Mouse (Mus musculus) right cerebral cortex, postnatal 10 days (tissue): ENCODE measurements around the gene Kcnk5.

Source experiments
- DNase-seq, 2 experiments: peaks; one replicate each; pipeline ENCODE4 v3.0.0; 2021; ENCODE audit warnings: low spot score in 2 of 2

Kcnk5 gene

GRCm38 (mm10) chr14:20181466-20181921, at the start of gene Kcnk5:
Gene Kcnk5, minus strand, starts transcription at chr14:20181809.
- DNase-seq: peak; percentile 80 to 82

- no peak for DNase-seq
Observed at GRCm38 (mm10) chr14:20230063-20230491, 48.5 kb upstream of the Kcnk5 start.

GRCm38 (mm10) chr14:20229437-20229836, 47.8 kb upstream of the Kcnk5 start:
- DNase-seq: no peak

- DNase-seq: no peak
Observed at GRCm38 (mm10) chr14:20228336-20228735, 46.7 kb upstream of the Kcnk5 start.

DNA sequence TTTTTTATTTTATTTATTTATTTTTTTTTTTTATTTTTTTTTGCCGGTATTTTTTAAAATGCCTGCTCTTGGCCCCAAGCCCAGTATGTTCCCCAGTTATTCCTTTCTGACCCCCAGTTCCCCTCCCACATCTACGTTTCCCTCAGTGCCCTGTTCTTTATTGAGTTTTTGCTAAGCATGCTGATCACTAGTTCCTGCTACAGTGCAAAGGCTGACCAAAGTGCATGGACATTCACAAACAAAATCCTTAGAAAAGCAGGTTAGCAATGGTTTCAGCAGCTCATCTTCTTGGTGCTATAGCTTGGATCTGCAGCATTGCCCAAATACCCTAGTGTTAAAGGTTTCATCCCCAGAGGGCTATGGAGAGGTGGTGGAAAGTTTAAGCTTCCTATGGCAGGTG, 45.4 kb upstream of the Kcnk5 start:
- no peak for DNase-seq

- no peak for DNase-seq
Observed at GRCm38 (mm10) chr14:20226488-20226887, 44.9 kb upstream of the Kcnk5 start.

DNA sequence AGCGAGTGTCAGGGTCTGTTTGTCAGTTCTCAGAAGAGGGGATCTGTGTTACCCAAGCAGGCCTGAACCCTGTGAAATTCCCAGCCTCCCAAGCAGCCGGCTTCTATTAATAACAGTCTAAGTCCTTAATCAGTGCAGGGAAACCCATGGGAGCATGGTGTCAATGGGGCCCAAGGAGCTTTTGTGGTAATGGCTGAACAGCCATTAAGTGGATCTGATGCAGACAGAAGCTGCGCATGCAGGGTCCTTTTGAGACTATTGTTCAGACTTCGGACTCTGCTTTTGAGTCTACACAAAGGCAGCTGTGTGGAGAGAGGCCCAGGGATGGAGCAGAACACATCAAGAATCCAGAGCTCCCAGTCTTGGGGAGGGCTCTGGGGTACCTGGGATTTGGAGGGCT, 43.9 kb upstream of the Kcnk5 start:
- DNase-seq: no peak

DNA sequence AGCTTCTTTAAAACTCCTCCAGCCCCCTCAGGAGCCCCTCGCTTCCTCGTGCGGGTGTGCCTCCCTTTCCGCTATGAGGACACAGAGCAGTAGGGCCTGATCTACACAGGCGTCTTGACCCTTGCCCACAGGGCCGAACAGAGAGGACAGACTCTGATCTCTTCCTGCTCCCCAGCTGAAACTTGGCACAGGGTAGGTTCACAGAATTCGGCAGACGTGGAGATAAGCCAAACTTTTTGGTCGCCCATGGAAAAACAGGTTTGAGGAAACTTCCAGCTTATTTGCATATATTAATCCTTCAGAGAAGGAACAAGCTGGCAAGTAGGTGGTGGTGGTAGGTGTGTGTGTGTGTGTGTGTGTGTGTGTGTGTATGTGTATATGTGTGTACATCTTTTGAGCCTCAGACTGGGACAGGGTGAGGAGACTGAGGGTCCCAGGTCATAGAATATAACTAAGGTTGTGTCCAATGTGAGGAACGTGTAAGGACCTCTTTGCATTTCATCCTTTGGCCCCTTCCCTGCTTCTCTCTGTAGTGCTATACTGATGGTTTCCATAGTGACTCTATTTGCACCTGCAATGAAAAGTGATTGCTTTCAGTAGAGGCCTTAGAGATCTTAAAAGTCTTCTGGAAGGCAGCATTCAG, 43.1 kb upstream of the Kcnk5 start:
- no peak for DNase-seq

DNA sequence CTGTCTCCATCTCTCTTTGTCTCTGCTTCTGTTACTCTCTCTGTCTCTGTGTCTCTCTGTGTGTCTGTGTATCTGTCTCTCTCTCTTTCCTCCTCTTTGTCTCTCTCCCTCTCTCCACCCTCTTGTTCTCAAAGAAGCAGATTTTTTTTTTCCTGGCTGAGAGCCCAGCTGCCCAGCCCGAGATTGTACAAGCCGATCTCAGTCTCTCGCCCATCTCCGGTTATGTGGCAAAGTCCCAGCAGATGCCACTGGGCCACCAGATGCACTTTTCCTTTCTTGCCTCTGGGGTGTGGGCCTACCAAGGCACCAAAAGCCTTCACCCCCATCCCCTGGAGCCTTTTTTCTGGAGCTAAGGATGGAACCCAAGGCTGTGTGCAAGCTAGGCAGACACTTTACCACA, 42.6 kb upstream of the Kcnk5 start:
- DNase-seq: peak; percentile 43 to 46

GRCm38 (mm10) chr14:20223253-20223652, 41.6 kb upstream of the Kcnk5 start:
- no peak for DNase-seq

- DNase-seq: no peak
Observed at GRCm38 (mm10) chr14:20221083-20221482, 39.5 kb upstream of the Kcnk5 start.

DNA sequence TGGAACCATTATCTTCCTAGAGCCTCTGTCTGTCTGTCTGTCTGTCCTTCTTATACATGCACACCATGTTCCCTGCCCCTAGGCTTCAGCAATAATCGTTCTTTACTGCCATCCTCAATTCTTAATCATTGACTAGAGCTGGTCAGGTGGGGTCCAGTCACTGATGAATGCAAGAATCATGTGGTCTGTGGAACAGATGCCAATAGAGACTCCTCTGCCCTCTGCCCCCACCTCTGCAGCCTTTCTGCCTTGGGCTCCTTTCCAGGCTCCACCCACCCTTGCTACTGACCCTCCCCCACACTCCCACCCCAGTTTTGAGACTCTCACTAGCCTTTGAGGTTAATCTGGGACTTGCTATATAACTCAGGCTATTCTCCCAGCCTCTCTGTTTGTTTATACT, 38.2 kb upstream of the Kcnk5 start:
- DNase-seq: no peak

- no peak for DNase-seq
Observed at GRCm38 (mm10) chr14:20217299-20217864, 35.8 kb upstream of the Kcnk5 start.

DNA sequence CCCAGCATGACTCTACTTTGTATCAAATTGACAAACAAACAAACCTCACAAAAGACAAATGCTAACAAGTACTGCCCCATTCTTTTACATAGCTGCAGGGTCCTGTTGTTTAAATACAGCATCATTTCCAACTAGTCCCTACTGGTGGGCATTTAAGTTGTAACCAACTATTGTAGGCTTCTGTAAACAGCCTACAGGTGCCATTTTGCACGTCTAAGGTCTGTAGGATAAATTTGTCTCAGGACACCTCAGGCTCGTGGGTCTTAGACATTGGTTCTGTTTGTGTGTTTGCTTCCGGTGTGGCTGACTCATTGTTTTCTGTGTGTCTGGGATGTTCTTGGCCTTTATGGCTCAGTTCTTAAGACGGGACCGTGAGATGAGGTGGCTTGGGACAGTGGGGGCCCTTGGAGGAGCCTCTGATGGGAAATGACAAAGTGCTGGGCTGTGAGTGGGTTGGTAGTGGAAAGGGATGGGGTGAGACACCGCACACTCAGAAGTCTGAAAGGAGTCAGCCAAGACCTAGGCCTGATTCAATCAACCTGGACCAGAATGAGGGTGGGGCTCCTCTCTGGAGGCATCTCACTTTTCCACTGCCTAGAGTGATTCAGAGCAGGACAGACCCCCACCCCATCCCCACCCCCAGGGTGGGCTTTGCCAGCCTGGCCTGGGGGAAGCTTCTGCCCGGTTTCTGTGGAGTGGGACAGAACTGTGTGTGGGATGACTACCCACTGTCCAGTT, 35.1 kb upstream of the Kcnk5 start:
- DNase-seq: no peak

GRCm38 (mm10) chr14:20215826-20216225, 34.2 kb upstream of the Kcnk5 start:
- DNase-seq: no peak

- no peak for DNase-seq
Observed at GRCm38 (mm10) chr14:20214125-20214524, 32.5 kb upstream of the Kcnk5 start.

DNA sequence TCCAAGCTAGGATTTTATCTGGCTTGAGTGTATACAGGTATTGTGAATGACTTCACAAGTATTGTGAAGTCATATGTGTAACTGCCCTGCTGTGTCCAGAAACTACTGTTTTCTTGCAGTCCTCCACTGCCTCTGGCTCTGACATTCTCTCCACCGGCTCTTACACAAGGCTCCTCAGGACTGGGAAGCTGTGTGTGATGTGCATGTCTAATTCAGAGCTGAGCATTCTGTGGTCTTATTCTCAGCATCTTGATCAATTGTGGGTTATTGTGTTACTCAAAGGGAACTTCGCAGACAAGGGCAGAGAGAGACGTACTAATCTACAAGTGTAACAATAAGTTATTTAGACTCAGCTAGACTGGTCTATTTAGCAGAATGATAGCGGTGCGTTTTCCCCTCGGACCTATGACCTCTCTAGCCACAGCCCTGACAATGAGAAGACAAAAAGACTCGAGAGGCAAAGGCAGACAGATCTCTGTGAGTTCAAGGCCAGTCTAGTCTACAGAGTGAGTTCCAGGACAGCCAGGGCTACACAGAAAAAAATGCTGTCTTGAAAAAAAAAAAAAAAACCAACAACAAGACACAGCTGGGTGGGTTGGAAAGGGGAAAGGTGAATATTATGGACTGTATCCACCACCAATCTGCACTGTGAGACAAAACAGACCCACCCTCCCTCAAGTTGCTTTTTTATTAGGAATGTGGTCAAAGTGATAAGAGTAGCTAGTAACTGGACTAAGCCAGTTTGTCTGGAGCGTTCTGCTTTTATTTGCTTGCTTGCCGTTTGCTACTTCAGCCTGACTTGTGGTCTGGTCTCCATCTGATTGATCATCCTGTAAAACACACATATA, 30.4 kb upstream of the Kcnk5 start:
- DNase-seq: no peak

GRCm38 (mm10) chr14:20209926-20210325, 28.3 kb upstream of the Kcnk5 start:
- DNase-seq: no peak

DNA sequence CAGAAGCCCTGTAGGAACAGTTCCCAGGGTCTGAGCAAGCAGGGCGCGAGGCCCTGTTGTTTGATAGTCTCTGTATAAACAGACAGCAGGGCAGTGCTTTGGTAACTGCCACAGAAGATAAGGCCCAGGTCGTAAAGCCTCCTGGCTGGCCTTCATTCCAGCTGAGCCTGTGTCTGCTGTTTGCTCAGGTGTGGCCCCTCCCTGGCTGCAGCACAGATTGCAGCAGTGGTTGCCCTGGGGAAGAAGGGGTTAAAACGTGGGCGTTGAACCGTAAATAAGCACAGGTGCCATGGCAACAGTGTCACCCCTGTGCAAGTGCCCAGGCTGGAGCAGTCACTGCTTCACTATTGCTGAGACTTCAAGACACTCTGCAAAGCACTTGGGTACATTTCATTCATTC, 26.8 kb upstream of the Kcnk5 start:
- DNase-seq: no peak

- no peak for DNase-seq
Observed at GRCm38 (mm10) chr14:20205747-20206146, 24.1 kb upstream of the Kcnk5 start.

DNA sequence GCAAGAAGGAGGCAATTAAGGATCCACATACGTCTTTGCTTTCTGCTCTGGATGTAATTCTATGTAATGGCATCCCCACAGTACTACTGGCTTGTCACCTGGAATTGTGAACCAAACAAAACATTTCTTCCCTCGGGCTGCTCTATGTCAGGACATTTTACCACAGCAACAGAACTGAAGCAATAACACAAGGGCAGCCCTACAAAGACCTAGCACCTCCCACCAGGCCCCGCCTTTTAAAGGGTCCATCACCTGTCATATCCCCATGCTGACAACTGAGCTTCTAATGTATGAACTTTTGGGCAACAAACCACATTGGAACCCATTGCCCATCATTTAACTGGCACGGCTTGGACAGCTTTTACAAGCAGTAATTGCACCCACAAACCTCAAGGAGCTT, 21.7 kb upstream of the Kcnk5 start:
- DNase-seq: no peak

GRCm38 (mm10) chr14:20202655-20203181, 21.1 kb upstream of the Kcnk5 start:
- DNase-seq: no peak
